Mouse (Mus musculus) CH12F3 (cell line): Measurements from ENCODE around the gene Plppr4.

Experiments used
- in situ Hi-C: fragments of 300-500 bp; cut with MboI; formaldehyde crosslinking; loops from 2 replicates; pipeline ENCODE4 v1.14.3; 2020; ENCODE audit warnings: low sequenced_read_pairs

Gene Plppr4

DNA sequence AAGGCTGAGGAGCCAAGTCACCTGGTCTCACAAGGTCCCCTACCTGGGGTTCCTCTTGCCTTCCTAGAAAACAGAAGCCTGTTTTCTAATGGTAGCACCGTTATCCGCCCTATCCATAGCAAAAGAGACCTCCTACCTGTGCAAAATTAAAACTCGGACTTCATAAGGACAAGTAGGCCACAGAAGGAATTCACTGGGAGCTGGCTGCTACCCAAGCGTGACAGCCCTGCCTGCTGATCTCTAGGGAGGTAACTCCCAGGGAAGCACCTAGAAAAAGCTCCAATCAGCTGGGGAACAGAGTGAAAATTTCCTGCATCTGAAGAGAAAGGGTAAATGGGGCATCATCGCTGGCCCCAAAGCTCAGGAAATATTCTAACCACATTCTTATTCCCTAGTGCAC, at the start of gene Plppr4:
Gene Plppr4, minus strand, starts transcription at position 349 of the 400 bp plus-strand sequence.
- in situ Hi-C loops = no loop called here

DNA sequence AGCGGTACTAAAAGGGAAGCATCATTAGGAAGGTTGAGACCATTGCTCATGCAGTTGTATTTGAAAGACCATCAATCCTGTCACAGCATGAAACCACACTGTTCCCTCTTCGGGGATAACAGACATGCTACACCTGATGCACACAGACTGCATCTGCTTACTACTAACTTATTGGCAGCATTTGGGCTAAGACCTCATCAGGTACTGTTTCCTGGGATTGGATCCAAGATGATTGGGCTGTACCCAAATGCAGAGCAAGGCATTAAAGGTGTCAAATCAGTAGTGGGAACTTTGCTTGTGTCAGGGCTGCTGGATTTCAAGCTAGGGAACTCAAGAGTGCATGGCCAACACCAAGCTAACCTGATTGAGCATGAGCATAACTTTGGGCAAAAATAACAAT, 45.1 kb upstream of the Plppr4 start:
- in situ Hi-C loops = no loop called here

DNA sequence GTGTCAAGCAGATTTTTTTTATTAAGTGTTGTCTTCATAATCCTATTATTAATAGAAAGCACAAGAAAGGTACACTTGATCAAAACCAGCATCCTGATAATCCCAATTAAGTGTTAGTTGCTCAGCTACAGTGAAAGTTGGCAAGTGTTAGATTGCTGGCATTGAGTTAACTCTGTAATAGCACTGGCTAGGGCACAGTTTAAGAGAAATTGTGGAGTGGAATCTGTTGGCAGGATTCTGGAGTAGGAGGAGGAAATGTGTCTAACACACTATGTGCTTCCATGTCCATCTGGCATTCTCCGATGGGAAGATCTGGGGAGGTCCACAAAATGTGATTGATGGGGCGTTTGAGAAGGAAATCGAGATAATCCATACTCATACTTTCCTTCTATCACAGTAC, 43.1 kb upstream of the Plppr4 start:
- in situ Hi-C loops = no loop called here

DNA sequence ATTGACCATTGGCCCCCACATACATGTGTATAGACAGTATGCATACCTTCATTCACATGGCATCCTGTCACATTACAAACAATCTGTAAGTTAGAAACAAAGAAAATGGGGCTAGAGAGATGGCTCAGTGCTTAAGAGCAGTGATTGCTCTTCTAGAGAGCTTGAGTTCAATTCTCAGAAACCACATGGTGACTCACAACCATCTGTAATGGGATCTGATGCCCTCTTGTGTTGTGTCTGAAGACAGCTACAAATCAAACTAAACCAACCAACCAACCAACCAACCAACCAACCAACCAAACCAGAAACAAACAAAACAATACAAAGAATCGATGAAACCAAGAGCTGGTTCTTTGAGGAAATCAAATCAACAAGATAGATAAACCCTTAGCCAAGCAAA, 5.4 kb upstream of the Plppr4 start:
- in situ Hi-C loops = no loop called here

DNA sequence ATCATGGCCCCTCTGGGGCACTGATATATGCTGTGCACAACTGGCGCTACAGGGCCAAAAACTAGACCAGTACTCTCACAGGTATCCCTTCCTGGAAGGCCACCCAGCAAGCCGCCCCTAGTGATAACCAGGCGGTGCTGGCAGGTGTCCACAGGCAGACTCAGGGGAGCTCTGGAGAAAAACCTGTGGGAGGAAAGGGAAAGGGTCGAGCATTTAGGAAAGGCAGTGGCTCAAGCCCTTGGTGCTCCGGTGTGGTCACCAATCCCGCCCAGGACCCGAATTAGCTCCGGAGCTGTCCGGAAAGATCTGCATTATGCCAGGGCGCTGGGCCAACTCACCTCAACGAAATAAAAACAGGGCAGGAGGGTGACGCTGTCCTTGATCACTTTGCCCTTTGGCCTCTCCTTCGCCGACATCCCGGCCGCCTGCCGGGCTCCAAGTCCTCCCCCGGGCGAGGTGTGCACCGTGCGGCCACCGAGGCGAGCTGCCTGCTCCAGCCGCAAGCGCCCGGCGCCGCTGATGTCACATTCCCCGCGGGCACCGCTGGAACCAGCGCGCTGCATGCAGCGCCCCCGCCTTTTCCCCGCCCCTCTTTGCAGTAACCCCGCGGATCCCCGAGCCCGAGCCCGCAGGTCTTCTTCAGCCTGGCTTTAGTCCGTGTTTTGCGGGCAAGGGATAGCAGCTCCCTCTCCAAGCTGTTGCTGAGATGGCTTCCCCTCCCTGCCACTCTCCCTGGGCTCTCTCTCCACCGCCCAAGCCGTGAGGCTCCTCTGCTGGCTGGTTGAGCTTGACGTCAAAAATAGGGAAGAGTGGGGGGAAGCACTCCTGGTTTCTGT, 772 bp downstream of the Plppr4 start:
- in situ Hi-C loops = no loop called here

DNA sequence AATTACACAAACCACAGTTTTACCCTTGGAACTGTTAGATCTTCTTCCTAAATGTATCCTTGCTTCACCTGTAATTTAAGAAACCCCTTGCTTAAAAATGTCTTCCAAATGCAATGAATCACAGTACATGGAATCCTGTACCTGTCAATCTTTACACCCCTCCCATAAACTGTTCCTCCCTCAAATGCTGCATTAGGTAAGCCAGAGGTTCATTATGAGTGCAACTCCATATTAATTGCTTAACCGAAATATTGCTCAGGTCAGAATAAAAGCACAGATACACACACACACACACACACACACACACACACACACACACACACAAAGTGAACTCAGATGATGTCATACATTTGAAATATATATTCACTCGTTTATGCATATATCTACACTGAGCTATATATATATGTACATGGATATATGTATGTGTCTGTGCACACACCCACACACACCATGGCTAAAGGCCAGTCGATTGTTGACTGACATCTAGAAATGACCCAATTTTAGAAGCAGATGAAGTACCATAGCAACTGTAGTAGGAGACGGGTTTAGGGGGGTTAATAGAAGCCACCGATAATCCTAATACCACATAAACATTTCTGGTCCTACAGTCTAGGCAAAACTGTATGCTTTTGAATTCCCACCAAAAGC, 1.6 kb downstream of the Plppr4 start:
- in situ Hi-C loops = no loop called here

DNA sequence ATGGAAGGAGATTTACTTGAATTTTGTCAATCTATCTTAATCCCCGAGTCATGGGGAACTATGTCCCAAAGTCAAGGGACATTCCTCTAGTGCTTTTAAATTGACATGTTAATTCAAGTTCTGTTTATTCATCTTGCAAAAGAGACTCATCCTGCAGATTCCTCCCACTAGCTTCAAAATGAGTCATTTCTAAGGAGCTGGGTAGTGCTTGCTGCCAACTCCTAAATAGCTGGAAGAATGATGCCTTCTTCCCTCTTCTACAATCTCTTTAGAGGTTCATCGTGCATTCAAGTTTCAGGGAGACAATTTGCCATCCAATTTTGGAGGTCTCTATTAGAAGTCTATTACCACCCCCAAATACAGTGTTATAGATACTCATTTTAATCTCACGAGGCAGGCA, 3.3 kb downstream of the Plppr4 start:
- in situ Hi-C loops = no loop called here

DNA sequence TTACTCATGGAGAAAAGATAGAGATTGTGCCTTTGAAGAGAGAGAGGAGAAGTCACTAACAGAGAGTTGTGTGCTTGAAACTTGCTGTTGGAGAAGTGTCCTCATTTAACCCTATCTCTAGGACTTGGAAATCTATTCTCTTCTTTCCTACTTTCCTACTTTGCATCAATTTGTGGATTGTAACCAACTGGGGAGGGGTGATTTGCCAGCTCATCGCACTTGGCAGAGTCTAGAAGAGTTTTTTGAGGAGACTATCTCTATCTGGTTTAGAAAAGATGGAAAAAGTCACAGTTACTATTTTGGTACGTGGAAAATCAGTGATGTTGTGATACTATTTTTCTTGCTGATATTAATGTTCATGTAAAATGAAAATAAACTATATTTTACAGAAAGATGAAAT, 6.7 kb downstream of the Plppr4 start:
- in situ Hi-C loops = no loop called here

DNA sequence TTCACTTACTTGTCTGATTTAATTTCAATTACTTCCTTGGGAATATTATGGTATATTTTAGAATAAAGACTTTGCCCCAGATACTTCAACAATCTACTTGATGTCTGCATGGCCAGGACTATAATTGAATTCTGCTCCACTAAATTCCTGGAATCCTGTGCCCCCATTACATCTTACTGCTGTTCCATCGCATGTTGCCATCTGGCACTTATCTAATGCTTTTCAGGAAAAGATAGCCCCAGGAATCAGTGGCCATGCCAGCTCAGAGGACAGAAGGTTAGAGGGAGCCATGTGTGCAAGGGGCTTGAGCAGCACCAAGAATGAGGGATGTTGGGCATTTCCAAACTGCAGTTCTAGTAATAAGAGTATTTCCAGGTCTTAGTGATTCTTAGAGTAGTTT, 14.3 kb downstream of the Plppr4 start:
- in situ Hi-C loops = no loop called here

DNA sequence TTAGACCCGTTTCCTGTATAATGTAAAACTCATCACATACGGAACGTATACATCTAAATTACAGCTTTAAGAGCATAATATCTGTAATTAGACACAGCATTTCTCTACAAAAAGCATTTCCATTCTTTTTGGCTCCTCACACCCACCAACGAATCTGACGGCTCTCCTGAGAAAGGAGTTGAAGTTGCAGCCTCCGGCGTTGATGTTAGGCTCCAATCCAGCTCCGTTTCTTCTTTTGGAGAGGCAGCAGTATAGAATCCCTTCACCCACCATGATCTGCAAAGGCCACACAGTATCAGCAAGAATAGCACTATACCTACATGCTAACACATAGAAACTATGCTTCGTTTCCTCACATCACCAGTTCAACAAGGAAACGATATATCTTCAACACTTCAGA, 29.2 kb downstream of the Plppr4 start:
- in situ Hi-C loops = no loop called here

DNA sequence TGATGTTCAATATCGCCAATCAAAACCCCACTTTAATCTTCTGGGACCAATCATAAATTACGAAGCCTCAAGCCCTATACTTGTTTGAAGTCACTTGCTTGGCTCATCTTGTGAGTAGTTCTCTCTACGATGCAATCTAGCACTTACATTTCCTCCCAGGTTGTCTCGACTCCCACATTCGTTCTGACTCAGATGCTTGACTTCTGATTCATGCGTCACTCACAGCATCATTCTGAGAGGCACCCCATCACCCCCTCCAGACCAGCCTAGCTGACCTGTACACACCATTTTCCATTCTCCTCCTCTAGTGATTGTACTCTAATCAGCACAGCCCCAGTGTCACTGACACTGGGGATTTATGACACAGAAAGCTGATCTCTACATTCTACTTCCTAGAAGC, 31.2 kb downstream of the Plppr4 start:
- in situ Hi-C loops = no loop called here

DNA sequence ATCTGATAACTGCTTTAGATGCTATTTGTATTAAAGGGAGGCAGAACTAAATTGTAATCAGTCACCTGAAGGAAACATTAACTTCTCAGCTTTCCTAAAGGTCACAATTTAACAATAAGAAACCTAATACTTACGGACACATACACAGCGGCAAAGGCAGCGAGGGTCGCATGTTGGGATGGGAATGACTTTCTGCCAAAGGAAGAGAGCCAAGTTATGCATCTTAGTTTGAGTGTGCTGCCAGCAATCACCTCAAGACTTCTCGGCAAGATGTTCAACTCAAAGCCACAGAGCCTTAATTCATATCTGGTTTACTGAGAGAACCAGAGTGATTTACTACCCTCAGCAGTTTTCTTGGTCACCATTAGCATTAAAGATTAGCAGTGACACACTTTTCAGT, 34.1 kb downstream of the Plppr4 start:
- in situ Hi-C loops = no loop called here

DNA sequence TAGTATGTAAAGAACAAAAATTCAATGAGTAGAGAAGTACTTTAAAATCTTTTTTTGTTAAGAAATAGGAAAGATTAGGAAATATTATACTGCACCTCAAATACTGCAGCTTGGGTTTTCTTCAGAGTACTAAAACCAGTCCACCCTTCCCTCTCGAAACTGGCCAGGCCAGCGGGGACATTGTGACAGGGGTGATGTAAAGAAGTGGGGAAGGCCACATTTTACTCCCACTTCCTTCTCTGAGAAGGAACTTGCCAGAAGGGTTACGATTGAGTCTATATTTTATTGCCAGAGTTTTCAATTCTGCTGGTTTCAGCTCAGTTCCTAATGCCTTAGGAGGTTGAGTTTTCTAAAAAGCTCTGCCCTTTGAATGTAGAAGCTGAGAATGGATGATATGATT, 41.0 kb downstream of the Plppr4 start:
- in situ Hi-C loops = no loop called here

DNA sequence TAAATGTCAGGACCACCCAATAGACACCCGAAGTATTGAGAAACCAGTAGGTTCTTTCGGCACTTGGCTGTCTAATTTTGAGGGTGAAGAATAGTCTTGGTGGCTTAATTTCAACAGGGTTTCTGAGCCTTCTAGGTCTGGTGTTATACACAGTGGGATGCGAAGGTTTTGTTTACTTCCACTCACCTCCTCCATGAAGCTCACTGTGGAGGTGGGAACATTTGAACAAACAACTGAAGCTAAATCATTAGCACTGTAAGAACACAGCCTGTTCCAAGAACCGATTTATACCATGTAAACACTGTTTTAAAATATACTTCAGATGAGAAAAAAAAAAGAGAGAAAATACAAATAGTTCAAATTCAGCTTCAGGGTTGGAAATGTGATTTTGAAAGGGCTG, 47.3 kb downstream of the Plppr4 start:
- in situ Hi-C loops = no loop called here

DNA sequence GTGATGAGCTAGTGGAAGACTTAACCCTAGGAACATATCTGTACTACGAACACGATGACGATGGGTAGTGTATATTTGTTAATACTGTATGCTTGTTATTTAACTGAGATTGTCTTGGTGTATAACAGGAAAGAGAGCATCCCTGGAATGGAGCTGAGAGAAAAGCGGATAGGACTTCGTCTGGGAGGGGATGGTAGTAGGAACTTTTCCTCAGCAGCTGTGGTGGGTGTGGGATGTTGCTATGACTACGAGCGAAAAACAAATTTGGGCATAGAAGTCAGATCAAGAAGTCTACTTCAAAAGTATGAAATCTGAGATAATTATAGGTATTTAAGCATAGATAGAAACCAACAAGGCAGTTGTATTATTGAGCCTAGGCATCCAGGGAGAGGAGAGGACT, 48.6 kb downstream of the Plppr4 start:
- in situ Hi-C loops = no loop called here

DNA sequence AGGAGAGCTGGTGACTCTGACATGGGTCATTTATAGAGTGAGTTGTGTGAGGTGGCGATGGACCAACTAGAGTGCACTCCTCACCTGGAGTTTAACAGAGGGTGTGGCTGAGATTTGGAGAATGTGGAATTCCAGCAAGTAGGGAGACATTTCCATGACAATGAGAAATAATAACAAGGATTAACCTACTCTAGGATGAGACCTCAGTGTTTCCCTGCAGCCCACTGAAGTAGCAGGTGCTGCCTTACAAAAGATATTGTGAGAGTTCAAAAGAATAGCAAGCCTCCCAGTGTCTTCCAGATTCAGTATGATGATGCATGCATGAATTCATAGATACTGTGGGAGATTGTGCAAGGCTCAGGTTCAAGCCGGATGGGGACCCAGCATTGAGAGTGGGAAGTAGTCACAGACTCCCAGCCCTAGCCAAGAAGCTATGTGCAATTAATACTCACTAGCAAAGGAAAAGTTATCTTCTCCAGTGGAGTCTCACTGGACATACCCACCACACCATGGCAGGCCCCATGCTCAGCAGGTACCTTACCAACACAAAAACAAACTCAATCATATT, 49.8 kb downstream of the Plppr4 start:
- in situ Hi-C loops = no loop called here

DNA sequence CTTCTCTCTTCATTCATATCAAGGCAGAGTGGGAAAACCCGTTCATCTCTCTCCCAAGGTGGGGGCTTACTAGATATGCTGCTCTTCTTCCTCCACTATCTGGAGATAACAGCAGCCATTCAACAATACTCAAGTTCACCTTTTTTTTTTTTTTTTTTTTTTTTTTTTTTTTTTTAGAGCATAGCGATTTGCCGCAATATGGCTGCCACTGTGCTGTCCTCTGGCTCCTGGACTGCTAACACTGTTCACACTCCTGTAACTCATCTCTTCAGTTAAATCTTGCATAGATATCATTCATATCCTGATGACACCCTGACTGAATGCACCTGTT, 51.1 kb downstream of the Plppr4 start:
- in situ Hi-C loops = no loop called here

DNA sequence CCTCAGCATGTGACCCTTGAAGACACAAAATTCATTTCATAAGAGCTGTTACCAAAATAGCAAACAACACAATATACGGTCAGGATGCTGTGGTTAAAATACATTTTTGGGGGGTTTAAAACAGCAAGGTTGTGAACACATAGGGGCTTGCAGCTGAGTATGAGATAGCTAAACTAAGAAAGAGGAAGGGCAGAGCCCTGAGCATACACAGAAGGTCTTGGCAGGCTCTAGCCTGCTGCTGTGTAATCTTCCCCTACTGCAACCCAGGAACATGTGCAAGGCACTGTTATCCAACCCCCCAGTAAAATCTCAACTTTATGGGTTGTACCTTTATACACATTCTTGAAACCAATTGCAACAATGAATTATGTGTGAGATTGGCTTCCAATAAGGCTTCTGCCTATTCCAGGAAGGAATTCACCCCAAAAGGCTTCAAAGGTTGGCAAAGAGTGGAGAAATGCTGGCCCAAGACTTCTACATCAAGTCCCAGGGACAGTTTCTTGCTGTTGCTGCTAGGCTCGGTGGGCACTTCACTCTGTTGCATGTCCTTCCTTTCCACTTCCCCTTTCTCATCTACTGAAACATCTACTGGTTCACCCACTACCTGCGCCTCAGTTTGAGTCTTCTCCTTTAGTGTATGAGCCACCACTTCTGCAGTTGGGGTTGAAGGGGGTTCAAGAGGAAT, 51.6 kb downstream of the Plppr4 start:
- in situ Hi-C loops = no loop called here

DNA sequence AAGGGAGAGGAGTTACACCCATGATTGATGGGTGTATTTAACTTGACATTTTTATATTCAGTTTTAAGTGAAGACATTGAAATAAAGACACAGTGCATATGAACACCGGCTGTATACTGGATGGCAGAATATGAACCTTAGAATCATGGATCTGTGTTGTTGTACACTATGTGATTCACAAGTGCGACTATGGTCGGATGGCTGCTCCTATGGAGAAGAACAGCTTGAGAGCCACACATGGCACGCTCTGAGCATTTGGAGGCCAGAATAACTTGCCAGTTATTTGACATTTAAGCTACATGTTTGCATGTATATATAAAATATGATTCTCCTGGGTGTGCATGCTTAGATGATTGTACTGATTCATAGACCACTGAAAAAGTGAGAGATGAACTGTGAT, 53.1 kb downstream of the Plppr4 start:
- in situ Hi-C loops = no loop called here

DNA sequence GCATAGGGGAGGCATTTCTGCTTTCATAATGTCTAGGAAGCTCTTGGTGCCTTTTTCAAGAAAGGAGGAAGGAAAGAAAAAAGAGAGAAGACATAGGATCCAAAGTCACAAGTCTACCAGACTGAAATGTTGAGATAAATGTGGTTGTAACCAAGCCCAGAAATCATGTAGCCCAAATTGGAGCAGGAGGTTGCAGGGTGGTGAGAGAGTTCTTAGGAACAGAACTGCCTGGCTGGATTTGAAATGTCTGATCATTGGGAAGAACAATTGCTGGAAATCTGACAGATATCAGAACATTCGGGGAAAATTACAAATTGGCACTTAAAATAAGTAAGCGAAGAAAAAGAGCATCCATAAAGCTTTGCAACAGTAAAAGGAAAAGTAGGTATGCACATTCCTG, 56.6 kb downstream of the Plppr4 start:
- in situ Hi-C loops = no loop called here

DNA sequence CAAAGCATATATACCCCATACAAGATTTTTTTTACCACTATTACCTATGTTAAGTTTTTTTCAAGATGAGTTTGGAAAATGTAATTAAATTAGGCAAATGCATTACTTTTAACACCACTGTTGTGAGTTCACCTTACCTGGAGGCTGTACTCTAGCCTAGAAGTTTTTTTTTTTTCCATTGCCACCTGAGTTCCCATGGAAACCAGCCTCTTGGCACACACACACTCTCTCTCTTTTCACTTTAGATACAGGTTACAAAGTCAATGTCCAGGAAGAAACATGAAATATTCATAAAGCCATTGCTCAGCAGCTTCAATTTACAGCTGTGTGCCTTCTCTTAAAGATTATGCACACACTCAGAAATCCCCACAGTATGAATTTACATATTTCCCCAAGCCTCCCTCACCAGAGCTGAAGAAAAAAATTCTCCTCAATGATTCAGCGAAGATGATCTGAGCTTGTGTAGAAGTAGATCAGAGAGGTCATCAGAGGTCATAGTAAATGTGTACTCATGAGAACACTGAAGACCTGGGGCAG, 59.9 kb downstream of the Plppr4 start:
- in situ Hi-C loops = no loop called here

DNA sequence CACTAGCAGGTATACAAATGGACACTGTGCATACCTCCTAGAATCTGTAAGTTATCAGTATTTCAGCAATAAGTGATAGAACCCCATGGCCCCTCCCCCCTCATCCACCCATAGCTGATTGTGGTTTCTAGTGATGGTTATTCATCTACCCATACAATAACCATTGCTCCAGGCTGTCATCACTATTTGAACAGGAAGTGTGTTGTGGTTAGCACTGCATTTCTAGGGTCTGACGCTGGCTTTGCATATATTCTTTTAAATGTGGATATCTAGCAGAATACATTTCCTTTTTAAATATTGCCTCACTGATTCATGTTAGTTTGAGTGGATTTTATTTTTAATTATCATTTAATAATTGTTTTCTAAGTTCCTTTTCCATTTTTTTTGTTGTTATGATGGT, 62.9 kb downstream of the Plppr4 start:
- in situ Hi-C loops = no loop called here
